Mouse (Mus musculus): ENCODE results near the gene Ncor1.
"Not testable (repeated sequence)": the region's sequence is repeated elsewhere in the genome, so short reads cannot be mapped to it uniquely, and the experiment has no call there.

The Ncor1 gene

GRCm38 (mm10) chr11:62458276-62458724 is at the start of gene Ncor1, which contains the start of gene Pigl:
Gene Ncor1, minus strand, starts transcription at chr11:62458541.
Gene Pigl, plus strand, starts transcription at chr11:62458460.
- DNase-seq (ENCODE audit: low spot score in 2 of 2), result peak; percentile 59 to 71

- no peak for DNase-seq (ENCODE audit: low spot score in 2 of 2)
Observed at GRCm38 (mm10) chr11:62507683-62508082, 49.3 kb upstream of the Ncor1 start.

GRCm38 (mm10) chr11:62500529-62500928 is 42.2 kb upstream of the Ncor1 start:
- no peak for DNase-seq (ENCODE audit: low spot score in 2 of 2)

- no peak for DNase-seq (ENCODE audit: low spot score in 2 of 2)
Observed at GRCm38 (mm10) chr11:62498802-62499201, 40.5 kb upstream of the Ncor1 start.

- no peak for DNase-seq (ENCODE audit: low spot score in 2 of 2)
Observed at GRCm38 (mm10) chr11:62497181-62497580, 38.8 kb upstream of the Ncor1 start.

GRCm38 (mm10) chr11:62496151-62496715 is 37.9 kb upstream of the Ncor1 start:
- DNase-seq (ENCODE audit: low spot score in 2 of 2), result peak in 1 of 2 experiments; percentile 30

GRCm38 (mm10) chr11:62495276-62495801 is 37.0 kb upstream of the Ncor1 start:
- no peak for DNase-seq (ENCODE audit: low spot score in 2 of 2)

- DNase-seq (ENCODE audit: low spot score in 2 of 2), result peak in 1 of 2 experiments; percentile 9
Observed at GRCm38 (mm10) chr11:62494754-62495275, 36.5 kb upstream of the Ncor1 start.

- no peak for DNase-seq (ENCODE audit: low spot score in 2 of 2)
Observed at GRCm38 (mm10) chr11:62493701-62494100, 35.4 kb upstream of the Ncor1 start.

GRCm38 (mm10) chr11:62487540-62488350 is 29.4 kb upstream of the Ncor1 start:
- no peak for DNase-seq (ENCODE audit: low spot score in 2 of 2)

GRCm38 (mm10) chr11:62486949-62487348 is 28.6 kb upstream of the Ncor1 start:
- DNase-seq (ENCODE audit: low spot score in 2 of 2), result no peak

- no peak for DNase-seq (ENCODE audit: low spot score in 2 of 2)
Observed at GRCm38 (mm10) chr11:62479581-62479980, 21.2 kb upstream of the Ncor1 start.

GRCm38 (mm10) chr11:62478931-62479330 is 20.6 kb upstream of the Ncor1 start:
- DNase-seq (ENCODE audit: low spot score in 2 of 2), result no peak

GRCm38 (mm10) chr11:62476156-62476555 is 17.8 kb upstream of the Ncor1 start:
- no peak for DNase-seq (ENCODE audit: low spot score in 2 of 2)

GRCm38 (mm10) chr11:62473516-62473915 is 15.2 kb upstream of the Ncor1 start:
- DNase-seq (ENCODE audit: low spot score in 2 of 2), result no peak

- DNase-seq (ENCODE audit: low spot score in 2 of 2), result no peak
Observed at GRCm38 (mm10) chr11:62470451-62470850, 12.1 kb upstream of the Ncor1 start.

- not testable (repeated sequence) for DNase-seq (ENCODE audit: low spot score in 2 of 2)
Observed at GRCm38 (mm10) chr11:62467289-62467688, 8.9 kb upstream of the Ncor1 start.

- DNase-seq (ENCODE audit: low spot score in 2 of 2), result no peak
Observed at GRCm38 (mm10) chr11:62466546-62466945, 8.2 kb upstream of the Ncor1 start.

- DNase-seq (ENCODE audit: low spot score in 2 of 2), result no peak
Observed at GRCm38 (mm10) chr11:62465849-62466248, 7.5 kb upstream of the Ncor1 start.

- no peak for DNase-seq (ENCODE audit: low spot score in 2 of 2)
Observed at GRCm38 (mm10) chr11:62464696-62465095, 6.4 kb upstream of the Ncor1 start.

GRCm38 (mm10) chr11:62463225-62463915 is 5.0 kb upstream of the Ncor1 start:
- DNase-seq (ENCODE audit: low spot score in 2 of 2), result no peak

GRCm38 (mm10) chr11:62462529-62462928 is 4.2 kb upstream of the Ncor1 start:
- not testable (repeated sequence) for DNase-seq (ENCODE audit: low spot score in 2 of 2)

Data from spleen, postnatal 14 days (tissue).